Mouse (Mus musculus): ENCODE data around the gene Traf3ip2. TPM values are rescaled to one million over a fixed set of nuclear protein-coding genes. Genes with fewer than 3 reads are reported as not detected.

Traf3ip2 gene
- polyA plus RNA-seq, 1 experiment from 2014 or later: 12.5 TPM

GRCm38 (mm10) chr10:39592501-39592900, 20.2 kb upstream of the Traf3ip2 start:
- Histone ChIP-seq H3K9ac (replicated peaks; ENCODE audit: low read length) (no peak overlapping the region), H3K36me3 (replicated peaks; ENCODE audit: control insufficient read depth, insufficient read depth, low read depth, low read length) (no peaks in the 10 kb centered on the region), H3K4me3 (ENCODE audit: low read depth, low read length) (no peak overlapping the region), H3K27ac (replicated peaks; ENCODE audit: low read depth, low read length) (no peak overlapping the region), H3K4me1 (ENCODE audit: control insufficient read depth, insufficient read depth, low read length) (no peaks in the 10 kb centered on the region), H3K27me3 (ENCODE audit: control insufficient read depth, insufficient read depth, low read length) (no peaks in the 10 kb centered on the region), H3K9me3 (replicated peaks; ENCODE audit: control insufficient read depth, low read length) (no peaks in the 10 kb centered on the region), H3K4me2 (ENCODE audit: low read depth, low read length) (no peak overlapping the region)
- DNase-seq (ENCODE audit: low spot score): no peak
- ATAC-seq (replicated peaks; ENCODE audit: insufficient number of reproducible peaks, low FRiP score, low TSS enrichment, low read depth): no peak
- 80% methylated on average over 4 of the region's 4 CpGs for WGBS

DNA sequence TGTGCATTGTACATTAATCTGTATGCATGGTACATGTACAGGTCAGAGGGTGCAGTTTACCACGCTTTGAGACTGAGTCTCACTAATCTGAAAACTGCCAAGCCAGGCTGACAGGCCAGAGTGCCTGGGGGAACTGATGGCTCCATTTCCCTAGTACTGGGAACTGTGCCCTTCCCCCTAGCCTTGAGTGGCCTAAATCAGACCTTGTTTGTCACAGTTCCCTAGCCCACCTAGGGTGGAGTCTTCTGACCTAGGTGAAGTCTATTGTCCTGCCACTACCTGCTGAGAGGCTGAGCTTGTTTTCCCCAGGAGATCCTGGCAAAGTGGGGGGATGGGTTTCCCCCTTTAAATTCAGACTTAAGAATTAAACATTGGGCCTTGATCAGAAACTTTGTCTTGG, 18.0 kb upstream of the Traf3ip2 start:
- 63% methylated on average over 1 of the region's 1 CpGs for WGBS
- DNase-seq (ENCODE audit: low spot score) (no peak), ATAC-seq (replicated peaks; ENCODE audit: insufficient number of reproducible peaks, low FRiP score, low TSS enrichment, low read depth) (no peak)
- H3K27ac ChIP-seq (replicated peaks; ENCODE audit: low read depth, low read length): no peak overlapping the region
- H3K4me2 ChIP-seq (ENCODE audit: low read depth, low read length): no peak overlapping the region
- H3K9ac ChIP-seq (replicated peaks; ENCODE audit: low read length): no peak overlapping the region
- no peak overlapping the region for H3K4me3 ChIP-seq (ENCODE audit: low read depth, low read length)
- H3K27me3 ChIP-seq (ENCODE audit: control insufficient read depth, insufficient read depth, low read length): no peaks in the 10 kb centered on the region
- H3K4me1 ChIP-seq (ENCODE audit: control insufficient read depth, insufficient read depth, low read length): no peaks in the 10 kb centered on the region
- H3K36me3 ChIP-seq (replicated peaks; ENCODE audit: control insufficient read depth, insufficient read depth, low read depth, low read length): no peaks in the 10 kb centered on the region
- H3K9me3 ChIP-seq (replicated peaks; ENCODE audit: control insufficient read depth, low read length): no peaks in the 10 kb centered on the region

GRCm38 (mm10) chr10:39595862-39596261, 16.9 kb upstream of the Traf3ip2 start:
- WGBS: 85% methylated on average over 3 of the region's 3 CpGs

GRCm38 (mm10) chr10:39597116-39597791, 15.5 kb upstream of the Traf3ip2 start:
- DNase-seq (ENCODE audit: low spot score) (no peak), ATAC-seq (replicated peaks; ENCODE audit: insufficient number of reproducible peaks, low FRiP score, low TSS enrichment, low read depth) (no peak)

More at GRCm38 (mm10) chr10:39595862-39596261, 16.9 kb upstream of the Traf3ip2 start:
- H3K36me3 ChIP-seq (replicated peaks; ENCODE audit: control insufficient read depth, insufficient read depth, low read depth, low read length): no peaks in the 10 kb centered on the region
- no peak for DNase-seq (ENCODE audit: low spot score)
- H3K27me3 ChIP-seq (ENCODE audit: control insufficient read depth, insufficient read depth, low read length): no peaks in the 10 kb centered on the region
- no peak for ATAC-seq (replicated peaks; ENCODE audit: insufficient number of reproducible peaks, low FRiP score, low TSS enrichment, low read depth)
- H3K9me3 ChIP-seq (replicated peaks; ENCODE audit: control insufficient read depth, low read length): no peaks in the 10 kb centered on the region
- H3K9ac ChIP-seq (replicated peaks; ENCODE audit: low read length): no peak overlapping the region
- H3K27ac ChIP-seq (replicated peaks; ENCODE audit: low read depth, low read length): no peak overlapping the region
- H3K4me2 ChIP-seq (ENCODE audit: low read depth, low read length): no peak overlapping the region
- H3K4me3 ChIP-seq (ENCODE audit: low read depth, low read length): no peak overlapping the region
- no peaks in the 10 kb centered on the region for H3K4me1 ChIP-seq (ENCODE audit: control insufficient read depth, insufficient read depth, low read length)

DNA sequence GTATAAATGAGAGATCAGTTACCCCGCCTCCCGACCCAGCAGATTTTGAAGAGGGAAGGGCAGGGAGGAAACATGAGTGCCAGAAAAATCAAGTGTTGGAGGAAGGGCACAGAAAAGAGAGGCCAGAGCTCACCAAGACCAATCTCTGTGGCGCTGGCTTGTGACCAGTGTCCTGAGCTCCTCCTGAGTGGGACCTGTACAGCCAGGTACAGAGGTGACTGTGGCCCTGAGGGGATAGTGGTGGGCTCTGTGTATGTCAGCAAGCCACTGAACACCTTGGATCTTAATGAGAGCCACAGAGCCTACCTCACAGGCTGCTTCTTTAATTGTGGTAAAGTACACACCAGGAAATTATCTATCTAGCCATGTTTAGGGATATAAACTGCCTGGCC, 14.9 kb upstream of the Traf3ip2 start:
- Histone ChIP-seq H3K9ac (replicated peaks; ENCODE audit: low read length) (no peak overlapping the region), H3K4me2 (ENCODE audit: low read depth, low read length) (no peak overlapping the region), H3K4me1 (ENCODE audit: control insufficient read depth, insufficient read depth, low read length) (no peaks in the 10 kb centered on the region), H3K27me3 (ENCODE audit: control insufficient read depth, insufficient read depth, low read length) (no peaks in the 10 kb centered on the region), H3K9me3 (replicated peaks; ENCODE audit: control insufficient read depth, low read length) (no peaks in the 10 kb centered on the region), H3K36me3 (replicated peaks; ENCODE audit: control insufficient read depth, insufficient read depth, low read depth, low read length) (no peaks in the 10 kb centered on the region), H3K27ac (replicated peaks; ENCODE audit: low read depth, low read length) (no peak overlapping the region), H3K4me3 (ENCODE audit: low read depth, low read length) (no peak overlapping the region)
- 55% methylated on average over 3 of the region's 3 CpGs for WGBS
- ATAC-seq (replicated peaks; ENCODE audit: insufficient number of reproducible peaks, low FRiP score, low TSS enrichment, low read depth): no peak
- no peak for DNase-seq (ENCODE audit: low spot score)

More at GRCm38 (mm10) chr10:39597116-39597791, 15.5 kb upstream of the Traf3ip2 start:
- H3K4me2 ChIP-seq (ENCODE audit: low read depth, low read length): no peak overlapping the region
- H3K27ac ChIP-seq (replicated peaks; ENCODE audit: low read depth, low read length): no peak overlapping the region
- WGBS: 50% methylated on average over 9 of the region's 9 CpGs
- no peak overlapping the region for H3K4me3 ChIP-seq (ENCODE audit: low read depth, low read length)
- no peaks in the 10 kb centered on the region for H3K27me3 ChIP-seq (ENCODE audit: control insufficient read depth, insufficient read depth, low read length)
- H3K4me1 ChIP-seq (ENCODE audit: control insufficient read depth, insufficient read depth, low read length): no peaks in the 10 kb centered on the region
- H3K9me3 ChIP-seq (replicated peaks; ENCODE audit: control insufficient read depth, low read length): no peaks in the 10 kb centered on the region
- no peak overlapping the region for H3K9ac ChIP-seq (replicated peaks; ENCODE audit: low read length)
- no peaks in the 10 kb centered on the region for H3K36me3 ChIP-seq (replicated peaks; ENCODE audit: control insufficient read depth, insufficient read depth, low read depth, low read length)

- no peak overlapping the region for H3K4me3 ChIP-seq (ENCODE audit: low read depth, low read length)
- no peaks in the 10 kb centered on the region for H3K27me3 ChIP-seq (ENCODE audit: control insufficient read depth, insufficient read depth, low read length)
- DNase-seq (ENCODE audit: low spot score): no peak
- H3K4me2 ChIP-seq (ENCODE audit: low read depth, low read length): no peak overlapping the region
- no peaks in the 10 kb centered on the region for H3K9me3 ChIP-seq (replicated peaks; ENCODE audit: control insufficient read depth, low read length)
- no peak for ATAC-seq (replicated peaks; ENCODE audit: insufficient number of reproducible peaks, low FRiP score, low TSS enrichment, low read depth)
- H3K36me3 ChIP-seq (replicated peaks; ENCODE audit: control insufficient read depth, insufficient read depth, low read depth, low read length): no peaks in the 10 kb centered on the region
- H3K9ac ChIP-seq (replicated peaks; ENCODE audit: low read length): no peak overlapping the region
- no peaks in the 10 kb centered on the region for H3K4me1 ChIP-seq (ENCODE audit: control insufficient read depth, insufficient read depth, low read length)
- no peak overlapping the region for H3K27ac ChIP-seq (replicated peaks; ENCODE audit: low read depth, low read length)
- WGBS: 88% methylated on average over 4 of the region's 4 CpGs
Measured at GRCm38 (mm10) chr10:39599601-39600000, 13.1 kb upstream of the Traf3ip2 start.

GRCm38 (mm10) chr10:39600115-39600514, 12.6 kb upstream of the Traf3ip2 start:
- H3K4me3 ChIP-seq (ENCODE audit: low read depth, low read length): no peak overlapping the region
- no peaks in the 10 kb centered on the region for H3K36me3 ChIP-seq (replicated peaks; ENCODE audit: control insufficient read depth, insufficient read depth, low read depth, low read length)
- H3K9ac ChIP-seq (replicated peaks; ENCODE audit: low read length): no peak overlapping the region
- no peak for DNase-seq (ENCODE audit: low spot score)
- no peak for ATAC-seq (replicated peaks; ENCODE audit: insufficient number of reproducible peaks, low FRiP score, low TSS enrichment, low read depth)
- no peak overlapping the region for H3K4me2 ChIP-seq (ENCODE audit: low read depth, low read length)
- no peaks in the 10 kb centered on the region for H3K27me3 ChIP-seq (ENCODE audit: control insufficient read depth, insufficient read depth, low read length)
- no peaks in the 10 kb centered on the region for H3K4me1 ChIP-seq (ENCODE audit: control insufficient read depth, insufficient read depth, low read length)
- no peak overlapping the region for H3K27ac ChIP-seq (replicated peaks; ENCODE audit: low read depth, low read length)
- no peaks in the 10 kb centered on the region for H3K9me3 ChIP-seq (replicated peaks; ENCODE audit: control insufficient read depth, low read length)
- 81% methylated on average over 1 of the region's 1 CpGs for WGBS

- ATAC-seq (replicated peaks; ENCODE audit: insufficient number of reproducible peaks, low FRiP score, low TSS enrichment, low read depth): no peak
- H3K4me2 ChIP-seq (ENCODE audit: low read depth, low read length): no peak overlapping the region
- no peak overlapping the region for H3K9ac ChIP-seq (replicated peaks; ENCODE audit: low read length)
- no peak overlapping the region for H3K4me3 ChIP-seq (ENCODE audit: low read depth, low read length)
- DNase-seq (ENCODE audit: low spot score): no peak
- no peaks in the 10 kb centered on the region for H3K36me3 ChIP-seq (replicated peaks; ENCODE audit: control insufficient read depth, insufficient read depth, low read depth, low read length)
- H3K4me1 ChIP-seq (ENCODE audit: control insufficient read depth, insufficient read depth, low read length): no peaks in the 10 kb centered on the region
- WGBS: 91% methylated on average over 5 of the region's 5 CpGs
- H3K27me3 ChIP-seq (ENCODE audit: control insufficient read depth, insufficient read depth, low read length): no peaks in the 10 kb centered on the region
- no peak overlapping the region for H3K27ac ChIP-seq (replicated peaks; ENCODE audit: low read depth, low read length)
- no peaks in the 10 kb centered on the region for H3K9me3 ChIP-seq (replicated peaks; ENCODE audit: control insufficient read depth, low read length)
Measured at GRCm38 (mm10) chr10:39601068-39601467, 11.7 kb upstream of the Traf3ip2 start.

Data from embryonic facial prominence, embryonic 11.5 days (tissue).